Mouse (Mus musculus) midbrain, postnatal 0 days (tissue): ENCODE data around the gene Mroh8. TPM values are rescaled to one million over a fixed set of nuclear protein-coding genes. Genes with fewer than 3 reads are reported as not detected.
"Not testable (repeated sequence)": the region's sequence is repeated elsewhere in the genome, so short reads cannot be mapped to it uniquely, and the experiment has no call there.

Experiments
- ATAC-seq: fragments of 200-750 bp; cut with Nextera tagmentation; 2 replicates; pipeline ENCODE4 v1.8.0; 2017; ENCODE audit warnings: moderate number of reproducible peaks, mild to moderate bottlenecking, moderate TSS enrichment, moderate library complexity; ENCODE audit not compliant: low FRiP score
- DNase-seq: peaks from one replicate; pipeline ENCODE4 v3.0.0-alpha.2; 2015; ENCODE audit warnings: low spot score
- H3K27ac ChIP-seq: fragments of 300-500 bp; sonication (generic); 2 replicates; pipeline ENCODE4 v1.5.1; 2014; ENCODE audit warnings: low read depth, mild to moderate bottlenecking, low read length, mixed read lengths
- H3K27me3 ChIP-seq: fragments of 300-500 bp; sonication (generic); 2 replicates; pipeline ENCODE4 v1.6.1; 2014; ENCODE audit warnings: low read length, control low read depth, mixed read lengths; ENCODE audit not compliant: insufficient read depth
- H3K36me3 ChIP-seq: fragments of 300-500 bp; sonication (generic); 2 replicates; pipeline ENCODE4 v1.6.1; 2014; ENCODE audit warnings: low read length, control low read depth, mixed read lengths; ENCODE audit not compliant: insufficient read depth
- H3K4me1 ChIP-seq: fragments of 300-500 bp; sonication (generic); 2 replicates; pipeline ENCODE4 v1.6.1; 2014; ENCODE audit warnings: mild to moderate bottlenecking, control low read depth, antibody characterized with exemption, low read length, mixed read lengths; ENCODE audit not compliant: insufficient read depth
- H3K4me2 ChIP-seq: fragments of 300-500 bp; sonication (generic); 2 replicates; pipeline ENCODE4 v1.6.1; 2014; ENCODE audit warnings: low read depth, mild to moderate bottlenecking, low read length, mixed read lengths; ENCODE audit not compliant: poor library complexity, severe bottlenecking
- H3K4me3 ChIP-seq: fragments of 300-500 bp; sonication (generic); 2 replicates; pipeline ENCODE4 v1.5.1; 2014; ENCODE audit warnings: low read depth, mild to moderate bottlenecking, low read length, moderate library complexity
- H3K9ac ChIP-seq: fragments of 300-500 bp; sonication (generic); replicated peaks from 2 replicates; pipeline ENCODE4 v1.6.1; 2014; ENCODE audit warnings: mild to moderate bottlenecking, low read length, moderate library complexity, mixed read lengths; ENCODE audit not compliant: poor library complexity, severe bottlenecking
- H3K9me3 ChIP-seq: fragments of 300-500 bp; sonication (generic); 2 replicates; pipeline ENCODE4 v1.6.1; 2016; ENCODE audit warnings: low read length, control low read depth
- CTCF ChIP-seq: IDR thresholded peaks from 2 replicates; pipeline ENCODE4 v1.5.1; 2016; ENCODE audit warnings: antibody characterized with exemption, mild to moderate bottlenecking
- WGBS: fragments of 180-500 bp; shearing (Covaris S2); extraction: QIAGEN DNeasy Blood & Tissue Kit; methylation state at CpG from one replicate; pipeline ENCODE4 v1.1.7; 2014; 5-methylcytosine and 5-hydroxymethylcytosine counted together
- polyA plus RNA-seq: library from polyadenylated mRNA; unstranded; fragments of >200 nt; fragmentation: Nextera tagmentation; extraction: Ambion mirVana; gene quantifications from 2 replicates; pipeline ENCODE4 v1.2.1, GENCODE M21; 2015
- total RNA-seq: library from RNA; depleted of rRNA; stranded (reverse); fragments of >200 nt; gene quantifications from 2 replicates; pipeline ENCODE4 v1.2.3, GENCODE M21; 2014

Mroh8 gene
- total and polyA plus RNA-seq, 2 experiments from 2014 or later = 0.47 to 0.66 TPM

- Histone ChIP-seq H3K9me3 (no peaks in the 10 kb centered on the region), H3K4me1 (no peaks in the 10 kb centered on the region), H3K9ac (no peak overlapping the region), H3K4me3 (no peak overlapping the region), H3K36me3 (peaks cover 4% of the 10 kb centered on the region; the same call in 1 of the 2 replicates), H3K4me2 (no peak overlapping the region), H3K27ac (no peak overlapping the region), H3K27me3 (no peaks in the 10 kb centered on the region)
- ATAC-seq = no peak
- 80% methylated on average over 6 of the region's 6 CpGs for WGBS
- no peak for TF ChIP-seq CTCF
- DNase-seq = no peak
Observed at GRCm38 (mm10) chr2:157202361-157202760, 77.0 kb downstream of the Mroh8 start.

DNA sequence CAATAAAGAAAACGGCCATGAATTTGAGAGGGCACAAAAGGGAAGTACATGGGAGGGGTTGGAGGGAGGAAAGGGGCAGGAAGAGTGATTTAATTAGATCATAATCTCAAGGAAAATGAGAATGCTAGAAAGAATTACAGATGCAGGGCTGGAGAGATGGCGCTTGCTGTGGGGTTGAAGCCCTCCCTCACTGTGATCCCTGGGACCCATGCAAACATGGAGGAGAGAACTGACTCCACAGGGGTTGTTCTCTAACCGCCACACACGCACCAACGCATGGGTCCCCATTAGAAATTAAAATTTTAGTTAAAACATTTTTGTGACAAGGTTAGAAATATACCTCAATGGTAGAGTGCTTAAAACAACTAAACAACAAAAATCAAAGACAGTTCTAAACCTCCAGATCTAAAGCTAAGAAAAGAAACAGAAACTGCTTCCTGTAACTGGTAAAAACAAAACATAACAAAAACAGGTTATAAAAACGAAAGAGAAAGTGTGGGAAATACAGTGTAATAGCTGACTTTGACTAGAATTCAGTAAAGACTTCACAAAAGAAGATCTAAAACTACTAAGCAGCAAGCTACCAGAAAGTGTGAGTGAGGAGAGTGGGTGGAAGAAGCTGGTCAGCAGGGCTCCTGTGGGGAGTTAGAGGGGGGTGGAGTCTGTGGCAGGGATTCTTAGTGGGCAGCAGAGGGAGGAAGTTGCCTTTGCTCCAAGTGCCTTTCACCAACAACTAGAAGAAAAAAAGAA, 78.1 kb downstream of the Mroh8 start:
- no peak for TF ChIP-seq CTCF
- H3K27ac ChIP-seq = no peak overlapping the region
- no peaks in the 10 kb centered on the region for H3K27me3 ChIP-seq
- DNase-seq (no peak), ATAC-seq (no peak)
- H3K4me2 ChIP-seq = no peak overlapping the region
- no peaks in the 10 kb centered on the region for H3K4me1 ChIP-seq
- 78% methylated on average over 6 of the region's 6 CpGs for WGBS
- no peak overlapping the region for H3K9ac ChIP-seq
- H3K4me3 ChIP-seq = no peak overlapping the region
- H3K36me3 ChIP-seq = peaks cover 4% of the 10 kb centered on the region; the same call in 1 of the 2 replicates
- H3K9me3 ChIP-seq = no peaks in the 10 kb centered on the region

DNA sequence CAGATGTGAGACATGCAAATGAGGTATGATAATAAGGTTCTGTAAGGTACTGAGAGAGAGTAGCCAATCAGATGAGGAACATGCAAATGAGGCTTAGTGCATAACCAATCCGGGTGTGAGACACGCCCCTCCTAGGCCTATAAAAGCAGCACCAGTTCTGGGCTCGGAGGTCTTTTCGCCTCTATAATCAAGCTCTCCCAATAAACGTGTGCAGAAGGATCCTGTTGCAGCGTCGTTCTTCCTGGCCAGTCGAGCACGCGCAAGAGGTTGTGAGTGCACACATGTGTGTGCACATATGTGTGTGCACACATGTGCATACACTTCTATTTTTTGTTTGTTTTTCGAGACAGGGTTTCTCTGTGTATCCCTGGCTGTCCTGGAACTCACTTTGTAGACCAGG, 80.9 kb downstream of the Mroh8 start:
- WGBS = 97% methylated on average over 11 of the region's 11 CpGs
- H3K27me3 ChIP-seq, H3K4me2 ChIP-seq, H3K4me3 ChIP-seq, H3K27ac ChIP-seq, H3K9ac ChIP-seq, DNase-seq, H3K9me3 ChIP-seq, H3K4me1 ChIP-seq, H3K36me3 ChIP-seq, ATAC-seq: not testable (repeated sequence)

DNA sequence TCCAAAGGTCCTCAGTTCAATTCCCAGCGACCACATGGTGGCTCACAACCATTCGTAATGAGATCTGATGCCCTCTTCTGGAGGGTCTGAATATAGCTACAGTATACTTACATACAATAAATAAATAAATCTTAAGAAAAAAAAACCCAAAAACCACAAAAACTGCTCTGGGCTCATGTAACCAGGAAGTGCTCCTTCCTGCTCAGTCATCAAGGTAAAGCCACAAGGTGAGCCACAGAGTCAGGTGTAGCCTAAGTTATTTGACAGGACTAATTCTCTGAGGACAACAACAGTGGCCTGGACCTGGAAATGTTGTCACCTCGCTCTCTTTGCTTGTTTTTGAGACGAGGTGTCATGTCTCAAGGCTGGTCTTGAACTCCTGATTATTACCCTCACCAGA, 88.7 kb downstream of the Mroh8 start:
- H3K4me1 ChIP-seq = no peaks in the 10 kb centered on the region
- DNase-seq (no peak), ATAC-seq (no peak)
- H3K4me2 ChIP-seq = no peak overlapping the region
- no peak for TF ChIP-seq CTCF
- no peaks in the 10 kb centered on the region for H3K9me3 ChIP-seq
- H3K36me3 ChIP-seq = peaks cover 30% of the 10 kb centered on the region
- no peak overlapping the region for H3K27ac ChIP-seq
- H3K9ac ChIP-seq = no peak overlapping the region
- no peaks in the 10 kb centered on the region for H3K27me3 ChIP-seq
- WGBS = 94% methylated on average over 4 of the region's 4 CpGs
- no peak overlapping the region for H3K4me3 ChIP-seq

DNA sequence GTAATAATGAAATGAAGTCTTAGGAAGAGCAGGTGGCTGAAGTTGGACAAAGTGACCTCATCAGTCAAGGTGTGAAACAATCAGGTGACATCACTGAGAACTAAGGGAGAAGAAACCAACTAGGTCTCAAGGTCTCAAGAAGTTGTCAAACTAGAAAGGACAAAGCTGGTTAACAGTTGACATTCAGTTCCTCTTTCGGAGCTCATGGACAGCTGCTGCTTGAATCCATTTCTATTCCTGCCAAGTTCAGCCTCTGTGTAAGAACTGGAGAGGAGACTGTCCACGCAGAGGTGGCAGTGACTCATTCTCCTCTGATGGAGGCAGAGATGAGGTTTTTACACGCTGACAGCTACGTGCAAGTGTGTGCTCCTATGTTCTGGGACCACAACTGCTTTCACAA, 92.1 kb downstream of the Mroh8 start:
- Histone ChIP-seq H3K36me3 (peaks cover 20% of the 10 kb centered on the region), H3K27me3 (no peaks in the 10 kb centered on the region), H3K27ac (no peak overlapping the region), H3K9ac (no peak overlapping the region), H3K4me2 (no peak overlapping the region), H3K4me3 (no peak overlapping the region), H3K4me1 (no peaks in the 10 kb centered on the region), H3K9me3 (no peaks in the 10 kb centered on the region)
- DNase-seq (no peak), ATAC-seq (no peak)
- WGBS = 94% methylated on average over 4 of the region's 4 CpGs
- no peak for TF ChIP-seq CTCF

GRCm38 (mm10) chr2:157186504-157186903, 92.8 kb downstream of the Mroh8 start:
- no peak for ATAC-seq
- H3K36me3 ChIP-seq = peaks cover 20% of the 10 kb centered on the region
- 56% methylated on average over 5 of the region's 5 CpGs for WGBS

More at GRCm38 (mm10) chr2:157186504-157186903, 92.8 kb downstream of the Mroh8 start:
- Histone ChIP-seq H3K4me1 (no peaks in the 10 kb centered on the region), H3K4me2 (no peak overlapping the region), H3K4me3 (no peak overlapping the region), H3K9ac (no peak overlapping the region), H3K27ac (no peak overlapping the region), H3K27me3 (no peaks in the 10 kb centered on the region), H3K9me3 (no peaks in the 10 kb centered on the region)
- no peak for DNase-seq
- no peak for TF ChIP-seq CTCF
